8 mouse cellular contexts compared by ENCODE assay signal in the genomic region with DNA sequence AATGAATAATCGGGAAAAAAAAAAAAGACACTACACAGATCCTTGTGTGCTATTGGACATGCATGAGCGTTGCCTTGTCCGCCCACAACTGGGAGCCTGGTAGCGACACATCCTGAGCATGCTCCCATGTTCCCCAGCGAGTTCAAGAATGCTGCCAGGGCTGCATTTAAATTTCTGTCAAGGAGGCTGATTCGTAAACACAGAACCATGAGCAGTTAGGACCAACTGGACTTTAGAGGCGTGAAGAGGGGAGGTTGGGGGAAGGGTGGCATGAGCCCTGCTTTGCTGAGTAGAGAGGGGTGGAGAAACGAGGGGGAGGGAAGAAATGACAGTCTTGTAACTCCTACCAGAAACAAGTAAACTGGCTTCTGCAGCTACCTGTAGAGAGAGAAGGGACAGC.
A peak's percentile ranks its signal among the peaks of the same experiment; 100 is the strongest.
DNase-seq lines count a peak whose midpoint lies in the region; ATAC-seq lines count a peak whose summit lies in the region.

No protein-coding gene starts in this region.

- no peak overlapping the region for H3K27ac ChIP-seq in heart, embryonic 11.5 days (ENCODE audit: low read depth, low read length)
- no peak overlapping the region for H3K27ac ChIP-seq in hindbrain, embryonic 15.5 days (replicated peaks)

- no peak overlapping the region for H3K9ac ChIP-seq in heart, embryonic 11.5 days (ENCODE audit: low read depth, low read length)
- H3K9ac ChIP-seq in hindbrain, embryonic 15.5 days = no peak overlapping the region

- no peak for ATAC-seq in heart, embryonic 11.5 days (replicated peaks; ENCODE audit: insufficient number of reproducible peaks, low FRiP score, low TSS enrichment)
- ATAC-seq in hindbrain, embryonic 15.5 days (ENCODE audit: low FRiP score, low read depth) = no peak; the same call in 1 of the 2 replicates
- no peak for ATAC-seq in erythroid progenitor cell, adult 5-6 weeks (replicated peaks; ENCODE audit: low FRiP score, poor library complexity, severe bottlenecking)

- intact Hi-C loops in heart, postnatal 25 days (cut with DNase I) = no loop called here

- H3K27me3 ChIP-seq in heart, embryonic 11.5 days (ENCODE audit: control insufficient read depth, insufficient read depth, low read length) = peaks cover 30% of the 10 kb centered on the region
- H3K27me3 ChIP-seq in hindbrain, embryonic 15.5 days = 0 out of 2 replicates have a peak, but pooled peaks cover 5% of the 10 kb centered on the region

- no peak for DNase-seq in heart, postnatal 25 days (ENCODE audit: low spot score)
- DNase-seq in embryo, embryonic 10 days (ENCODE audit: low spot score) = peak; percentile 23
- peak; percentile 18 for DNase-seq in lung, postnatal 10 days
- no peak for DNase-seq in adrenal gland, adult (ENCODE audit: inconsistent age in 2 of 2, low spot score in 1 of 2)
- no peak for DNase-seq in gastrocnemius, adult 18-20 months (ENCODE audit: low spot score)

- peaks cover 14% of the 10 kb centered on the region for H3K4me1 ChIP-seq in heart, embryonic 11.5 days (ENCODE audit: control insufficient read depth, insufficient read depth, low read length)
- H3K4me1 ChIP-seq in hindbrain, embryonic 15.5 days (replicated peaks) = peaks cover 20% of the 10 kb centered on the region

- WGBS in heart, embryonic 11.5 days (ENCODE audit: insufficient replicate concordance) = 30% methylated on average over 8 of the region's 8 CpGs
- WGBS in hindbrain, embryonic 15.5 days = 31% methylated on average over 8 of the region's 8 CpGs

- H3K36me3 ChIP-seq in heart, embryonic 11.5 days (ENCODE audit: control insufficient read depth, insufficient read depth, low read length) = no peaks in the 10 kb centered on the region
- no peaks in the 10 kb centered on the region for H3K36me3 ChIP-seq in hindbrain, embryonic 15.5 days

- peak overlapping the region; percentile 55 for H3K4me2 ChIP-seq in heart, embryonic 11.5 days
- H3K4me2 ChIP-seq in hindbrain, embryonic 15.5 days = peak overlapping the region; percentile 39

- H3K4me3 ChIP-seq in heart, embryonic 11.5 days (ENCODE audit: low read depth, low read length) = no peak overlapping the region; the same call in 1 of the 2 replicates
- no peak overlapping the region for H3K4me3 ChIP-seq in hindbrain, embryonic 15.5 days

- H3K9me3 ChIP-seq in heart, embryonic 11.5 days (replicated peaks; ENCODE audit: control insufficient read depth, low read length) = no peaks in the 10 kb centered on the region
- no peaks in the 10 kb centered on the region for H3K9me3 ChIP-seq in hindbrain, embryonic 15.5 days

Comparison
In these comparisons a context has a peak if more than half of its experiments do, and no peak if none do; other contexts are left out.
1. DNase-seq: peak in embryo, embryonic 10 days (single experiment) and lung, postnatal 10 days (single experiment); none in heart, postnatal 25 days (single experiment), adrenal gland, adult (0 of 2) and gastrocnemius, adult 18-20 months (single experiment).